Mouse (Mus musculus) embryo, embryonic 11 days (tissue): ENCODE data around the gene Ykt6.
"Not testable (repeated sequence)": the region's sequence is repeated elsewhere in the genome, so short reads cannot be mapped to it uniquely, and the experiment has no call there.

Experiments used
- DNase-seq: peaks from one replicate; pipeline ENCODE4 v3.0.0-alpha.2; 2015

Gene Ykt6

DNA sequence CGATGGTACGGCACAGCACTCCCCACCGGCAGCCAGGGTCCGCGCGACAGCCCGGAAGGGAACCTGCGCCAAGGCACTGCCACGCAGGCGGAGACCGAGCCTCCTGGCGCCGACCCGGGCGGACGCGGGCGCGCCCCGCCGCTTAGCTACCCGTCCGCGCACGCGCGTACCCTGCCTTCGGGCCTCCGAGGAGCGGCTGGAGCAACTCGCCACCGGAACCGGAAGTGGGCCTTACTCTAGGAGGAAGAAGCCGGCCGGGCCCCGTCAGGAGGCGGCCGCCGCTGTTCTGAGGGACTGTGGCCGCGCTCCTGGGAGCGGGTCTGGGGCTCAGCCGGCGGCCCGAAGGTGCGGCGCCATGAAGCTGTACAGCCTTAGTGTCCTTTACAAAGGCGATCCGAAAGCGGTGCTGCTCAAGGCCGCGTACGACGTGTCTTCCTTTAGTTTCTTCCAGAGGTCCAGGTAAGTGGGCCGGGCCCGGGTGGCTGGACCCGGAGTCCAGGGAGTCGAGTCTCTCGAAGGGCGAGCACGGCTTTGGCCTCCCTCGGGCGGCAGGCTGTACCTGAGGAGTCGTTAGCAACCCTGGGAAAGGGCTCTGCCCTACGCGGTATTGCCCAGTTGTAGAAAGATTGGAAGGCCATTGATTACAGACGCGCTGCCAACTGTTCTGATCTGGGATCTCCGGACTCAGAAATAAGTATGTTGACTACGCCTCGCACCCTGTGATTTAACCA, at the start of gene Ykt6:
Gene Ykt6 (plus strand): TSS at position 148 of the 731 bp plus-strand sequence.
- DNase-seq, result peak; percentile 100

DNA sequence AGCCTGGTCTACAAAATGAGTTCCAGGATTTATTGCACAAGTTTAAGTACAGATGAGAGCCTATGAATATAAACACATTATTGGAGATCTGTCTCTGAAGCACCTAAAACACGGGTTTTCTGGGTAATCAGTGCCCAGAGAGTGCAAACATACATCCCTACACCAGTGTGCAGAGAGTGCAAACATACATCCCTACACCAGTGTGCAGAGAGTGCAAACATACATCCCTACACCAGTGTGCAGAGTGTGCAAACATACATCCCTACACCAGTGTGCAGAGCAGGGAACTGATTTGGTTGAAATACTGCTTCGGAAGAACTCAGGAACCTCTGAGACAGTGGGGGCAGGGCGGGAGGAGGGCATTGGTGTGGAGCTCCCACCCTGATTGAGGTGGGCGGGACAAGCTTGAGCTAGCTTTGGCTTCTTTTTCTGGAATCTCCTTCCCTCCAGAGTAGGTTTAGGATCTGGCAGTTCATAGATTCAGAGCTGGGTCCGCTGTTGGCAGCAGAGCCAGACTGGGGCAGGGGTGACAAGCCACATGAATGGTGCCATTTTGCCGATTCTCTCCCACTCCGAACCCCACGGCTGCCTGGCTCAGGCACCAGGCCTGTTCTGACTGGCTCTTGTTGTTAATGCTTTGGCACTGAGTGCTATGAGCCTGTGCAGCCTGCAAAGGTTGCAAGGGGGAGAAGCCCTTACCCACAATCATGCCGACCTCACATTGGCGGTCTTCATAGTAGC, 49.5 kb upstream of the Ykt6 start:
- DNase-seq, result no peak

GRCm38 (mm10) chr11:5907096-5907495, 48.4 kb upstream of the Ykt6 start:
- DNase-seq, result no peak

- no peak for DNase-seq
Measured at GRCm38 (mm10) chr11:5908642-5909041, 46.9 kb upstream of the Ykt6 start.

DNA sequence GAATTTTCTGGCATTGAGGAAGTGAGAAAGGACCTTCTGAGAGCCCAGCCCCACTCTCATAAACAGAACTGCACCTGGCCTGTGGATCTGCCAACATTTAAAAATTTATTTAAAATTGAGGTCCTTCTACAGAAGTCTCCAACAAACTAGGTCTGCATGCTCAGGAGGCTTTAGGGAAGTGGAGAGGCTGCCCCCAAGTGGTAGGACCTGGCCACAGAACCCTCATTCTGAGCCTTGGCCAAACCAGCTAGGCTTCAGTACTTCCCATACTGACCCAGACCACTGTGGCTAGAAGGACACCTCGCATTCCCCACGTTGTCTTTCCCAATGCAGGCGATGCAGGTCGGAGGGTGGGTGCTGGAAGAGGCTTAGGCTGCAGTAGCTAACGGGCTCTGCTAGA, 42.9 kb upstream of the Ykt6 start:
- peak; percentile 70 for DNase-seq

- DNase-seq, result no peak
Measured at GRCm38 (mm10) chr11:5913256-5913655, 42.2 kb upstream of the Ykt6 start.

- DNase-seq, result no peak
Measured at GRCm38 (mm10) chr11:5913936-5914335, 41.6 kb upstream of the Ykt6 start.

DNA sequence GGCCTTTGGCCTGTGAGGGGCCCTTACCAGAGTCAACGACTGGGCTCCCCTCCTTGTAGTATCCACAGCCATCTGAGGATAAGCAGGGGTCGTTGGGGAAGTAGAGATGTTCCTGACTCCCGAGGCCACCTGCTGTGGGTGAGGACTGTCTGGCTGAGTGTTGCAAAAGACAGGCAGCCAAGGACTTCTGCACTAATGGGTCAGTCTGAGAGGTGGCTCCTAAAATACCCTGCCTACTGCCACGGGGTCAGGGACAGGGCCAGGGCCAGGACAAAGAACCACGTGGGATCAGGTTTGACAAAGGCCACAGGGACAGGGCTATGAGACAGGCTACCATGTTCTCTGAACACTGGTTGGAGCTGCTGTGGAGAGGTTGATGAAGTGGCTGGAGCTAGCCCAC, 40.6 kb upstream of the Ykt6 start:
- DNase-seq, result no peak

DNA sequence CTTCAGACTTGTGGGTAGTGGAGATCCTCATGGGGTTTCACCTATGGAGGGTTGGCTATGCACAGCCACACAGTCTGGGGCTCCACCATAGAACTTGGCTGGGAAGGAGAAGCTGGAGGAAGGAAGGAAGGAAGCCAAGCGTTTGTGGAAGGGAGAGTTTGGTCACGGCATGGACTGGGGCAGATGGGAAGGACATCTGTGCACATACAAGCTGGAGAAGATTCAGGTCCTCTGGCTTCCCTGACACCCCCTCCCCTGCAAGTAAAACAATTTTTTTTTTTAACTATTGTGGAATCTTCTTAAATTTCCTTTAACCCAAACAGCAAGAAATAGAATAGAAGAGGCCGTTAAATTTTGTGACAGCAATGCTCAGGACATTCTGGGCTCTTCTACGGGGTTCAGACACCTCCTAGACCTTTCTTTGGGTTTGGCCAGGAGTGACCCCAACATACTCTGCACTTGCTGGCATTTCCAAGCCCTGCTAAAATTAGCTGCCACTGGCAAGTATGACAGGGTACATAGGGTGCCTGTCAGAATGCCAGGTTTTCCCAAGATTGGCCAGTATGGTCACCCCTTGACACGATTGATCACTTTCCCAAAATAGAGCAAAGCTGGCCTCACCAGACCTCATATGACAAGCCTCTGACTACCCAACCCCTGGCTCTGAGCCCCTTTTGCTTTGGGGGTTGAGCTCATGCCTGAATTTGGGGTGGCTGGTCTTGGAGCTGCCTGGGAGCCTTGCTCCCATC, 39.9 kb upstream of the Ykt6 start:
- no peak for DNase-seq

DNA sequence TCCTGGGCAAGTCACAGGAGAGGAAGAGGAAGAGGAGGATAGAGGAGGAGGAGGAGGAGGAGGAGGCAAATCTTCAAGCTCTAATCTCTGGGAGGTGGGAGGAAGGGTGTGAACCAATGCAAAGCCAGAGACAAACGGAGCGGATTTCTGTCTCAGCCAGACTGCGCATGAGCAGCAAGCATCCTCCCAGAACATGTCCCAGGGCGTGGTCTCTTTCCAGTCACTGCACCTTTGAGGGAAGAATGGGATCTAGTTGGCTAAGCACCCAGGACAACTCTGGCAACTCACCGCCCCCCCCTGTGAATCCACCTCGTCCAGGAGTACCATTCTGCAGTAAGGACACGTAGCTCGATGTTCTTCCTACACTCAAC, 39.3 kb upstream of the Ykt6 start:
- no peak for DNase-seq

DNA sequence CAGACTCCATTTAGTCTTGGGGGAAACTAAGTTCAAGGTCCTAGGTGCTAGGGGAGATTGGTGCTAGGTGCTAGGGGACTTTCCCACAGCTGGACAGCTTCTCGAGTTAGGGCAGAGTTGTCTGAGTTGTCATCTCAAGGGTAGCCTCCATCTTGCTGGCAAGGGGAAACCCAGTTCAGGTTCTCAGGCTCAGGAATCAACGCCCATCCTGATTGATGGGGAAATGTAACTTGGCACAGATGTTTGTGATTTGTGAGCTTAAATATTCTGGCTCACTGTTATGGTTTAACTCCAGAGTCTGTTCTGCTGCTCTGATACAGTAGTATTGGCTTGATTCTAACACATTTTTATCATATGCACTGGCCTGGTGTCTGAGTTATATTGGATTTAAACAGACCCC, 37.4 kb upstream of the Ykt6 start:
- no peak for DNase-seq

DNA sequence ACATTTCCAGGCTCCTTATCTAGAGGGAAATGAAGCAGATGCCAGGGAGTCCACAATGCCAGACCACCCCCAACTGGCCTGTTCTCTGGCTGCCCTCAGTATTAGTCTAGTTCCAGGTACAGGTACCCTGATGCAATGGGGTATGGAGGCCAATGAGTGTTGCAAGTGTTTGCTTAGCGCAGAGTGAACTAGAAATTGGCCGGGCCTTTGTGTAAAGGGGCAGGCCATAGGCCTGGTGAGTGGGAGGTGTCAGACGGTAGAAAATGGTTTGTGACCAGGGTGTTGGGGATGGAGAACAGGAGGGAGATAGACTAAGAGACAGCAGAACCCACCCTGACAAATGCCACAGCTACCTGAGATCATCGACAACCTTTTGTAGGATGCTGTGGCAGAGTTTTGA, 35.9 kb upstream of the Ykt6 start:
- no peak for DNase-seq

- DNase-seq, result no peak
Measured at GRCm38 (mm10) chr11:5920323-5920960, 35.1 kb upstream of the Ykt6 start.

DNA sequence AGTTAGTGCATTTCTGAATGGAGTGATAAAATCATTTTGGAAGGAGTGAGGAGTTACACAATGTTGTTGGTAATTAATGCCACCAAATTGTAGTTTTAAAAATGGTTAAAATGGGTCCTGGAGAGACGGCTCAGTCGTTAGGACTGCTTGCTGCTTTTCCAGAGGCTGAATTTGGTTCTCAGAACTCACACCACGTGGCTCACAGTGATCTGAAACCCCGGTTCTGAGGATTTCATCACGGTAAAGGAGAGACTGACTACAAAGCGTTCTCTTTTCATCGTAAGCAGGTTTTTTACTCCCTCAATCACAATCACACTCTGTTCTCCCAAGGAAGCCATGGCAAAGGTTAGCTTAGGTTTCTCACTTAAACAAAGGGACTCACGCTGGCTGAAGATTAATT, 30.8 kb upstream of the Ykt6 start:
- no peak for DNase-seq

- no peak for DNase-seq
Measured at GRCm38 (mm10) chr11:5926696-5927220, 28.7 kb upstream of the Ykt6 start.

GRCm38 (mm10) chr11:5930578-5930977, 24.9 kb upstream of the Ykt6 start:
- DNase-seq, result no peak

GRCm38 (mm10) chr11:5931947-5932346, 23.5 kb upstream of the Ykt6 start:
- DNase-seq, result peak; percentile 39

- DNase-seq, result not testable (repeated sequence)
Measured at GRCm38 (mm10) chr11:5934531-5934930, 21.0 kb upstream of the Ykt6 start.

DNA sequence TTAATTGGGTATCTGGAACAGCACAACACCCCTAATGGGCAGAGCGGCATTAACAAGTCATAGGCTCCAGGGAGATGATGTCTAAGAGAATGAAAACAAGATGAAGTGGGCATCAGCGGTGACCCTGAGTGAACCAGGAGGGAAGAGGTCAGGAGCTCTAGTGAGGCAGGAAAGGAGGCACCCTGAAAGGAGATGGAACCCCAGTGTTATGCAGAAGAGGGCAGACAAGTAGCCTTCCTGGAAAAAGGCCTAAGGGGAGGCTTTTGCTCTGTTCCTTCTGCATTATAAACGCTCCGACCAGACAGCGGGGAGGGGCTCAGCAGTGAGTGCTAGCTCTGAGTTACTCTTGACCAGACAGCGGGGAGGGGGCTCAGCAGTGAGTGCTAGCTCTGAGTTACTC, 12.5 kb upstream of the Ykt6 start:
- no peak for DNase-seq

DNA sequence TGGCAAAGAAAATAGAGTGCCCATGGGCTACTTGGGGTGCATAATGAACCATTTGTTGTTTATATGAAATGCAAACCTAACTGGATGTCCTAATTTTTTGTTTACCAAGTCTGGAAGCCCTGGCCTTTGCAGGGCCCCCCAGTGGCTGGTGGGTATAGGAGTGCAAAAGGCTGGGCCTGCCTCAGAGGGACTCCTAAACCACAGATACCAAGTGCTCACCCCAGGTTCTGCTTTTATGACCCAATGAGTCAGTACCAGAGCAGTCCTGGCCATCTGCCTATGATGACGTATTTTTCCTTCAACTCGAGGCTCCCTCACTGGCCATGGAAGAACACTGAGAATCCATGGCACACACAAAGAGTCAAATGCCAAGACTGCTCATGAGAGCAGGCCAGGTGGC, 10.4 kb upstream of the Ykt6 start:
- no peak for DNase-seq

DNA sequence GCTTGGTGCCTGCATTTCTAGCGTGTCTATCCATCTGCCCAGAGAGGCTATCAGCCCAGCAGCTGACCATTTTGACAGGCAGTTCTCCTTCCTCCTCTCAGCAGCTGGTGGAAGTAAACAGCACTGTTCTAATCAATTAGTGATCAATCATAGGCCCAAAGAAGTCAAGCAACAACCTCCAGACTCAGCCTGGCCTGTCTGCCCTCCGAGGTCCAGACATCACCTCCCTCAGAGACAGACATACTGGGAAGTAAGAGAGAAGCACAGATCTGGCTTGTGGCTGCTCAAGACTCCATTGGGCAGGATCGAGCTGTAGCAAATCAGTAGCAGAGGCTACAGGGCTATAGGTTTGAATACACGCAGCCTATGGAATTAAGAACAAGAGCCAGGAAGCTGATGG, 7.7 kb upstream of the Ykt6 start:
- no peak for DNase-seq

DNA sequence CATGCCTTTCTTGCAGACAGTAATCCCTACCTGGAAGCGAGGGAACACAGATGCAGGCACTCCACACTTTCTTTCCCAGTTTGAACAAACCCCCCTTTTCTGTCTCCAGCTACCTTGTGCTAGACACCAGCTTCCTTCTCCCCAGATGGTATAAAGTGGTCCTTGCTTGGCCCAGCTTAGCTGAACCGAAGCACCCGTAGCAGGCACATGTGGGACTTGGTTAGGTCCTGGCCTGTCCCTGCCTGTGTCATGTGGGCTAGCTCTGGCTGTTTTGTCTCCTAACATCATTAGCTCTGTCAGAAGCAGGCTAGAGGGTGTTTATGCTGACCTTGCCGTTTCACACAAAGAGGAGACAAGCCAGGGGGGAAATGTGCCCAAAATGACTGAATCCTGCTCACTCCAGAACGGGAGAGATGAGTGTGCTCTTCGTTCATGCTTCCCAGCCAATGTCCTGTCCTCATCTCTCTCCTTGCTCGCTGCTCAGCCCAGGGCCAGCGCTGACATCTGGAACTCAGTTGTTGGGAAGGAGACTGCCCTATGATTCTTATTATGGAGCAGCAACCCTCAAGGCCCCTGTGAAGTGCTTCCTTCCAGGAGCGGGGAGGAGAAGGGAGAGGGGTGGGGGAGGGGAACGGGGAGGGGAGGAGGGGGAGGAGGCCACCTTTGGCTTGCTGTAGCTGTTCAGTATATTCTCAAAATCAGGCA, 6.8 kb upstream of the Ykt6 start:
- DNase-seq, result peak; percentile 31
